Mouse (Mus musculus): ENCODE measurements around the gene Bach1.

The Bach1 gene

GRCm38 (mm10) chr16:87737842-87738639, 39.3 kb downstream of the Bach1 start:
- in situ Hi-C loops (cut with MboI, MseI): no loop called here

GRCm38 (mm10) chr16:87741034-87741715, 42.4 kb downstream of the Bach1 start:
- in situ Hi-C loops (cut with MboI, MseI): loop anchor here (5.0 kb wide), 1 partner anchor 154 kb away; no protein-coding TSS in a partner anchor

DNA sequence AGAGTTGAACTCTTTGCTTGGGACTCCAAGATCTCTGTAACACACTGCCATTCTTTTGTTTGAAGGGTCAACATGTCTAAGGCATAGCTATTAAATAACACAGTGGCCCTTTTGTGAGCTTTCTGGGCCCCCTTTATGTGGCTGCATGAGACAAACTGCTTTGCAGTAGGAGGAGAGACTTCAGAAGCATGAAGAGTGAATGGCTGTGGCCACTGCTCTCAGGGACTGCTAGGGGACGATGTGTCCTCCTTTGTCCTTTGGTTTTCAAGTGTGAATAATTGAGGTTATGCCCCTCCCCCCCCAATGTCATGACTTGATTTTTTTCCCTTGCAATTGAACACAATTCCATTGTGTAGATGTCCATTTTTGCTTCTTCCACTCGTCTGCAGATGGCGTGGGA, 44.9 kb downstream of the Bach1 start:
- in situ Hi-C loops (cut with MboI, MseI): loop anchor here (5.0 kb wide), 1 partner anchor 156 kb away; no protein-coding TSS in a partner anchor

GRCm38 (mm10) chr16:87744338-87744737, 45.6 kb downstream of the Bach1 start:
- in situ Hi-C loops (cut with MboI, MseI): loop anchor here (5.0 kb wide), 1 partner anchor 157 kb away; no protein-coding TSS in a partner anchor

DNA sequence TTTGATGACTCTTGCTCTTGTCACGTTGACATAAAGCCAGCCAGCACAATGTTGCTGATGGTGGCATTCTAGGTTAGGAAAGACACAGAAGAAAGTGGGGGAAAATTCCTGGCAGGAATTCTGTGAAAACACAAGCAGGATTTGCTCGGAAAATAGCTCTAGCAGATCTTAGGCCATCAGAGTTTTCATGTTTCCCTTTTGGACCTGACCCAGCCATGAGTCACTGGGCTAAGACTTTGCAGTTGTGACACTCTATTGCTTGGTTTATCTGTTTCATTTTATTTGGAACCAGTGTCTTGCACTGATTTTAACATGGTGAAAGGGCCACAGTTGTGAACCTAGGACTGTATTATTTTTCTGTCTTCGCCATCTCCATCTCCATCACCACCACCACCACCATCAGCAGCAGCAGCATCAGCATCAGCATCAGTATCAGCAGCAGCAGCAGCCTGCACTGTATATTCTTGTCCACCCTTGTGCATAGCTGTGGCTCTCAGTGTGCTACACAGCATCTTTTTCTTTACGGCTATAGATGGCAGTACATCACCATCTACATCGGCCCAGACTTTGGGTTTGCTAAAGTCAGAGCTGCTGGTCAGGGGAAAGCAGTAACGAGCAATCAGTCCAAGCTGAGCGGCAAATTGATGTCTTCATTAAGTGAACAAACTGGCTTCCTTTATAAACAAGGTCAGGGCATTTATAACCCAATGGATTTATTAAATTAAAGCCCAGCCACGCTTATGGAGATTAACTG, 46.6 kb downstream of the Bach1 start:
- in situ Hi-C loops (cut with MboI, MseI): no loop called here

DNA sequence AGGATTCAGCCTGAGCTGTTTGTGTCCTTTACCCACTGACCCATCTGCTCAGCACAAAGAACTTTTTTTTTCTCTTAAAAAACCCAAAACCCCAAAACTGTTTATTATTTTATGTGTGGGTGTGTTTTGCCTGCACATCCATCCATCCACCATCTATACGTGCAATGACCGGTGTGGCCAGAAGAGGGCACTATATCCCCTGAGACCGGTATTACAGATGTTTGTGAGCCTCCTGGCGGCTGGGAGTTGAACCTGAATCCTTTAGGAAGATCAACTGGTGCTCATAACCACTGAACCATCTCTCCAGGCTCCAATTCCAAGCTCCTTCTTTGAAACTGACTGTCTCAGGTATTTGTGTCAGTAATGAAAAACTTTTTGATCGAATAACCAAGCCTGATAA, 48.0 kb downstream of the Bach1 start:
- in situ Hi-C loops (cut with MboI, MseI): no loop called here

DNA sequence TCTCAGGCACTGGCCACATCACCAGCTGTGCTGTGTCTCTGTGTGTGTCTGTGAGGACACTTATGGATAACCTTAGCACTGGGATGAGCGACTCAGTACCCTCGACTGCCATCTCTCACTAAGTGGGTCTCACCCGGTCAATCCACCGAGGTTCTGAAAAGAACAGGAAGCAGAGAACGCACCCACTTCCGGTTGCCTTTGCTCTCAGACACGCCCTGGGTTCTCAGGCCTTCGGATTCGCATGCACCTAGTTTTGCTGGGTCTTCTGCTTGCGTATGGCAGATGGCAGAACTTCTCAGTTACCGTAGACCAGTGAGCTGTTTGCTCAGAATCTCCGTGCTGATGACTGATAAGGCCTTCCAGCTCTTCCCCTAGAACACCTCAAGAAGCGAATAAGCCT, 52.5 kb downstream of the Bach1 start:
- in situ Hi-C loops (cut with MboI, MseI): loop anchor here (5.0 kb wide), 1 partner anchor 239 kb away; no protein-coding TSS in a partner anchor

DNA sequence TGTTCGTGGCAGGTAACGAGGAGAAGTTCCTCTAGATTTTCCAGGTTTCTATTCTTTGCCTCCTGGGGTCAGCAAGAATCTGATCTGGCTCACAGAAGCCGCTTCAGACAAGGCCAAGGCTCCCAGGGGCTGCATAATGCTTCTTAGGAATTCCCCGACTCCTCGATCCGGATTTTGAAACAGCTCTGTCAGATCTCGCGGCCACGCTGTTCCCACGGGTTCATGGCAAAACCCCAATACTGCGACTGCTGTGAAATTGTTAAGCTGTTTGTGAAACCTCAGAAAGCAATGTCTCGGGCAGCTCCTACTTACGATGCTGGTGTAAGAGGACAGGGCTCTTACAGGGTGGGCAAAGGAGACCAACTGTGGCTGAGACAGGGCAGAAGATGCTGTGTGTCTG, 53.7 kb downstream of the Bach1 start:
- in situ Hi-C loops (cut with MboI, MseI): loop anchor here (5.0 kb wide), 1 partner anchor 240 kb away; no protein-coding TSS in a partner anchor

DNA sequence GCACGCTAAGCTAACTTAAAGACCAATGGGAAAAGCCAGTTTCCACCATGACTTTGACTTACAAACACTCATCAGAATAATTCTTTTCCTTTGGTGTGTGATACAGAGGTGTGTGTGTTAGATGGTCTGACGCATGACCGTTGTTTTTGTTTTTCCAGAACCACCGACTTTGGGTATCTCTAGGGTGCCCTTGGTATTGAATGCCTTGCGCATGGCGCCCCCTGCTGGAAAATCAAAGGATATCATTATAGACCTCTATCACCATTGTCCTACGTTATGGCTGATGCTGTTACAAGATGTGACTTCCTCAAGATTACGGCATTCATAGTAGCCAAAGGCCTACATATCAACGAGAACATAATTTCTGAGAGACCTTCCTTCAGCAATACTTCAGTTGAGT, 56.1 kb downstream of the Bach1 start:
- in situ Hi-C loops (cut with MboI, MseI): loop anchor here (5.0 kb wide), 1 partner anchor 243 kb away; no protein-coding TSS in a partner anchor

GRCm38 (mm10) chr16:87755915-87756314, 57.2 kb downstream of the Bach1 start:
- in situ Hi-C loops (cut with MboI, MseI): no loop called here

DNA sequence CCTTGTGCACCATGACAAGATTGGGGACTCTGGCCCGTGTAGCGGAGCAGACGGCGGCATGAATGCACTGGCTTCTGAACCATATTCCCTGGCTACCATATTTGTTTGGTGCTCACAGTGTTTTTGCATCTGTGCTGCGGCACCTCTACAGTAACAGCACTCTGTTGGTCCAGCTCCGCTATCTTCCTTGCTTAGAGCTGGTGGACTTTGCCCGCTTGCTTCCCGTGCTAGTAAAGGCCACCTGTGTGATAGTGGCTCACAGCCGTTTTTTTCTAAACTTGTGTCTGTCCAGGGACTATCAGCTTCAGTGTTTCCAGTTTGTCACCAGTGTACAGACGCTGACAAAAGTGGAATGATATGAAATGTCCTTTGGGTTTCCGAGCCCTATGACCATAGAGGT, 59.3 kb downstream of the Bach1 start:
- in situ Hi-C loops (cut with MboI, MseI): no loop called here

DNA sequence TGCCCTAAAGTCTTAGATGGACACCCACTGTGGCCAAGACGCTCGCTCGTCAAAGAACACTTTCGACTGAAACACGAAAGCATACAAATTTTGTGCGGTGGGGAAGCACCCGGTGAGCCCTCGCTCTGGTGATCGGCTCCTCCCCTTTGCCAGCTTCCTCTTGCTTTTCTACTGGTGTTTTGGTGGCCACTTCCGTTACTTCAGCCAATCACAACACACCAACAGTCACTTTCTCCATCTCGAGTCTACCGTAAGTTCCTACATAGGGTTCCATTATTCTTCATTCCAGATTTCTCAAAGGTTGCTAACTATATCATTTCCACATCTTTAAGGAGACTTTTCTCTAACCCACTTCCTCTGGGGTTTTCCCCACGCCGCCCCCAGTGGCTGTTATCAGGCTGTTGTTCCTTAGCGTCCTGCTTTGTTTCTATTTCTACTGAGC, 65.9 kb downstream of the Bach1 start:
- in situ Hi-C loops (cut with MboI, MseI): no loop called here

GRCm38 (mm10) chr16:87765984-87766383, 67.2 kb downstream of the Bach1 start:
- in situ Hi-C loops (cut with MboI, MseI): no loop called here

DNA sequence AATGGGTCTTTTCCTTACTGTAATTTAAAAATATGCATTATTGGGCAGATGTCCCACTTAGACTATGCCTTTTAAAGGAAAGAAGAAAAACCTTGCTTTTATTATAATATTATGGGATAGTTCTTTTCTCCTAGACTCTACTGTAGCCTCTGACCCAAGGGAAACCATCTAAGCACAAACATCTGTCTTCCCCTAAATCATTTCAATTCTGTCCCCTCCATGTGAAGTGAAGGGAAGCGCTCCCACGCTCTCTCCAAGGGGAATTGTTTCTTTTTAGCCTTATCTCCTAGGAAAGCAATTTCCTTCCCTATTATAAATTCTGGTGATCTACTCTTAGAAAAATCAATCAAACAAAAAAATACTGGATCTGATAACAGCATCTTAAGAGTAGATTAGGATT, 71.8 kb downstream of the Bach1 start:
- in situ Hi-C loops (cut with MboI, MseI): no loop called here

DNA sequence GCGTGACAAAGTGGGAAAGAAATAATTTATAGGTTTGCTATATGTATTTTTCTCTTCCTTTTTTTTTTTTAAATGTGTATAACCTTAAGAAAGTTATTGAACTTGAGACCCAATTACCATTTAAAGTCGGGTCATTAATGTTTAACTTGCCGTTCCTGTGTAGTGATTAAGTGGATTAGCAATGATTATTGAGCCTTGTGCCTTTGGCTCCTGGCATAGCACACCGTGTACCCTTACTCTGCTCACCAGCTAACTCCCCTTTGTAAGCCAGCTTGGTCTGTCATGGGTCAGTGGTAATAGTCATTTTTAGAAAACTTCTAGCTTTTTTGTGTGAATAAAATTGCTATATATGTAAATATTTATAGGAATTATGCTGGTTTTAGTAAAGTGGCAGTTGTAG, 73.2 kb downstream of the Bach1 start:
- in situ Hi-C loops (cut with MboI, MseI): no loop called here

DNA sequence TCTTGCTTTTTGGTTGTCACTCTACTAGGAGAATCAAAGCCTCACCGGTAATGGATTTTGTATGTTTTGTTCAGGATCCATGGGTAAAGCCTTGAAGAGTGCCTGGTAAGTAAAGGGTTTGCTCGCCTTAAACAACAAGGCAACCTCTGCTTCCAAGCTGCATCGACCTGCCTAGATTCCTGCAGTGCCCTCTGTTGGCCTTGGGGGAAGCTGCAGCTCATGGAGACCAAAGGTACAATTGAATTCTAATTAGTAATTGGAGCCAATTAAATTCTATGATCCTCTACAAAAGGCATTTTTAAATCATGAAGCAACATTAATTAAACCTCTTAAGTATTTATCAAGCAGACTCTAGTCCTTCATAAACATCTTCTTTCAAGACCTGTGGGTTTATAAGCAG, 75.7 kb downstream of the Bach1 start:
- in situ Hi-C loops (cut with MboI, MseI): no loop called here

DNA sequence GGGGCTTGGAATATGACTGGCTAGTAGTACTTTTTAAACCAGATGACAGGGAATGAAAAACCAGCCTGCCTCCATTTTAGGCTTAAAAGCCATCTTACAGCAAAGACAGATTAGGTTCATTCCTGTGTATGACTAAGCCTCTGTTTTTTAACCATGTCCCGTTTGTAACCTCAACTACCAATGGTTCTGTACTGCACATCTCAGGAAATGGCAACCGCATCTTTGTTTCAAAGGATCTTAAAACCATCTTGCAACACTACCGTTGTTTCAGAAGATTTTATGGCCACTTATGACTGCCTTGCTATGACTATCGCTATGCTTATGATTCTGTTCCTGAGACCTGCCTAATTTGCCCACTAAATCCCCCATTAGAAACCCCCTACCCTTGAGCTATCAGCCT, 78.6 kb downstream of the Bach1 start:
- in situ Hi-C loops (cut with MboI, MseI): no loop called here

GRCm38 (mm10) chr16:87781637-87782036, 82.9 kb downstream of the Bach1 start:
- in situ Hi-C loops (cut with MboI, MseI): no loop called here

Measured in T-helper 2 cell (primary cell).